Mouse (Mus musculus): ENCODE data around the gene Plekhg1. TPM values are rescaled to one million over a fixed set of nuclear protein-coding genes. Genes with fewer than 3 reads are reported as not detected.

The Plekhg1 gene
- polyA plus RNA-seq, 1 experiment from 2014 or later = 0.05 TPM

- no peak for TF ChIP-seq CTCF (IDR thresholded peaks at IDR 0.05)
- ATAC-seq = no peak
Observed at GRCm38 (mm10) chr10:3793825-3794224, 53.7 kb downstream of the Plekhg1 start.

GRCm38 (mm10) chr10:3799455-3799854 is 59.3 kb downstream of the Plekhg1 start:
- TF ChIP-seq CTCF (IDR thresholded peaks at IDR 0.05) = no peak
- ChIA-PET POLR2A (no interaction called here), CTCF (no interaction called here)
- no peaks in the 10 kb centered on the region for H3K27me3 ChIP-seq
- DNase-seq (ENCODE audit: low read depth, low spot score) (no peak), ATAC-seq (no peak)
- in situ Hi-C loops (cut with MboI; ENCODE audit: low pct_unique_long_range_greater_than_20kb) = no loop called here

More at GRCm38 (mm10) chr10:3793825-3794224, 53.7 kb downstream of the Plekhg1 start:
- POLR2A ChIA-PET = no interaction called here
- CTCF ChIA-PET = no interaction called here
- no peaks in the 10 kb centered on the region for H3K27me3 ChIP-seq
- no peak for DNase-seq (ENCODE audit: low read depth, low spot score)
- in situ Hi-C loops (cut with MboI; ENCODE audit: low pct_unique_long_range_greater_than_20kb) = no loop called here

DNA sequence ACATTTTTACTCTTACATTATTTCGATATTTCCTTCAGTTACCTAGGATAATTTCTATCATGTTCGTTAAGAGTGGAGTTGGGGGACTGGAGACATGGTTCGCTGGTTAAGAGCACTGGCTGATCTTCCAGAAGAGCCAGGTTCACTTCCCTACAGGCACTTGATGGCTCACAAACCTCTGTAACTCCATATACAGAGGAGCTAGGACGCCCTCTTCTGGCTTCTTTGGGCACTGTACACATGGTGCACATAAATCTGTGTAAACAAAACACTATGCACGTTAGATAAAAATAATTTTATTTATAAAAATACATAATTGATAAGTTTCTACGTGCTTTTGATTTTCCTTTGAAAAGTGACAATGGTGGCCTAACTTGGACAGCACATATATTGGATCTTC is 61.1 kb downstream of the Plekhg1 start:
- in situ Hi-C loops (cut with MboI; ENCODE audit: low pct_unique_long_range_greater_than_20kb) = no loop called here
- peak; percentile 13 for TF ChIP-seq CTCF (IDR thresholded peaks at IDR 0.05)
- ChIA-PET CTCF (no interaction called here), POLR2A (no interaction called here)
- H3K27me3 ChIP-seq = peaks cover 3% of the 10 kb centered on the region
- ATAC-seq (no peak), DNase-seq (ENCODE audit: low read depth, low spot score) (no peak)

GRCm38 (mm10) chr10:3805334-3805733 is 65.2 kb downstream of the Plekhg1 start:
- in situ Hi-C loops (cut with MboI; ENCODE audit: low pct_unique_long_range_greater_than_20kb) = no loop called here
- ATAC-seq (no peak), DNase-seq (ENCODE audit: low read depth, low spot score) (no peak)
- POLR2A ChIA-PET = no interaction called here
- peak; percentile 22 for TF ChIP-seq CTCF (IDR thresholded peaks at IDR 0.05)
- peaks cover 12% of the 10 kb centered on the region for H3K27me3 ChIP-seq
- CTCF ChIA-PET = no interaction called here

GRCm38 (mm10) chr10:3807980-3808379 is 67.8 kb downstream of the Plekhg1 start:
- peaks cover 12% of the 10 kb centered on the region for H3K27me3 ChIP-seq
- TF ChIP-seq CTCF (IDR thresholded peaks at IDR 0.05) = no peak
- DNase-seq (ENCODE audit: low read depth, low spot score) (no peak), ATAC-seq (no peak)
- in situ Hi-C loops (cut with MboI; ENCODE audit: low pct_unique_long_range_greater_than_20kb) = no loop called here
- ChIA-PET POLR2A (no interaction called here), CTCF (no interaction called here)

- H3K27me3 ChIP-seq = peaks cover 13% of the 10 kb centered on the region
- no peak for TF ChIP-seq CTCF (IDR thresholded peaks at IDR 0.05)
- ATAC-seq = no peak
- ChIA-PET POLR2A (no interaction called here), CTCF (no interaction called here)
- in situ Hi-C loops (cut with MboI; ENCODE audit: low pct_unique_long_range_greater_than_20kb) = no loop called here
- no peak for DNase-seq (ENCODE audit: low read depth, low spot score)
Observed at GRCm38 (mm10) chr10:3810476-3811273, 70.5 kb downstream of the Plekhg1 start.

DNA sequence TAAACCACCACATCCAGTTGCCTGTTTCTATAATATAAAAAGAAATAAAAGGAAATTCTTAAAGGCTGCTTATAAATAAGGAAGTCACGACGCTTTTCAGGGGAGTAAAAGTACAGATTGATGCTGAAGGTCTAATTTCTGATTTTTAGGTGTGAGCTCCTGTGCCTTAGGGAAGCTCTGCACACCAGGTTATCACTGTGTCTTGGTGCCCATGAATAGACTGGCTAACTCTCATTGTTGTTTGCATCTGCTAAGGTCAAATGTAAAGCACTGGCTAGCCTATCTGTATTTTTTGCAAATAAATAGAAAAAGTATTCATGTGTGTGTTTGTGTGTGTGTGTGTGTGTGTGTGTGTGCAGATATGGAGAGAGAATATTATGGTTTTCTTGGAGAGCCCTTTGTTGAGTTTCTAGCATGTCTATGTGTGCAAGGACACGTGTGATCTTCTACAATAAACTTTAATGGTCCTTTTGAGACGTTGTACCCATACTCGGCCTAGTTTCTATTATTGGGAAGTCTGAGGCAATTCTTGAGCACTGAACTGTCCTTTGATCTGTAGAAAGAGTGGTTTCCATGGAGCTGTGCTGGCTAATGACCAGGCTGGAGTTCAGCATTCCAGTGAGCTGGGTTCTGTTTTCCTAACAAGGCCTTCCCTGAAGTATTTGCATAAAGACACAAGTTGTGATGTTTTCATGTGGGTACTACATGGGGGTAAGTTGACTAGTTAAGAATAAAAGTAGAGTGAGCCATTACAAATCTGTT is 79.0 kb downstream of the Plekhg1 start:
- POLR2A ChIA-PET = no interaction called here
- ATAC-seq (no peak), DNase-seq (ENCODE audit: low read depth, low spot score) (no peak)
- H3K27me3 ChIP-seq = peaks cover 12% of the 10 kb centered on the region
- TF ChIP-seq CTCF (IDR thresholded peaks at IDR 0.05) = no peak
- in situ Hi-C loops (cut with MboI; ENCODE audit: low pct_unique_long_range_greater_than_20kb) = no loop called here
- CTCF ChIA-PET = no interaction called here

GRCm38 (mm10) chr10:3823826-3824225 is 83.7 kb downstream of the Plekhg1 start:
- in situ Hi-C loops (cut with MboI; ENCODE audit: low pct_unique_long_range_greater_than_20kb) = no loop called here
- ChIA-PET POLR2A (no interaction called here), CTCF (no interaction called here)
- ATAC-seq (no peak), DNase-seq (ENCODE audit: low read depth, low spot score) (no peak)
- no peak for TF ChIP-seq CTCF (IDR thresholded peaks at IDR 0.05)
- H3K27me3 ChIP-seq = peaks cover 14% of the 10 kb centered on the region

DNA sequence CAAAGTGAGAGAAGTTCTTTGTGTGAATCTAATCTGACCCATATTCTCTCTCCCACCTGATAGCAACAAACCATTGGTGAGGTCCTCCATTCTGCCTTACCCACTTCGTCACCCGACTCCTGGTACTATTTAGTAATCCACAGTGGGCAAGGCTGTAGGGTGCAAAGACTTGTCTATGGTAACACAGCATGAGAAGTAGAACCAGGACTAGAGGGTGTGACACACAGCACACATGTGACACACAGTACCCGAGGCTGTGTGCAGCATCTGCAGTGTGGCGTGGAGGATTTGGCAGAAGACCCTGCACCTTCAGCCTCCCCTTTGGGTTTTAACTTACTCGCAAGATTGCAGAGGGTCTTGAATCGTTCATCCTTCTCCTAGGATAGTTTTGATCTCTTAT is 85.9 kb downstream of the Plekhg1 start:
- CTCF ChIA-PET = no interaction called here
- DNase-seq (ENCODE audit: low read depth, low spot score) (no peak), ATAC-seq (no peak)
- in situ Hi-C loops (cut with MboI; ENCODE audit: low pct_unique_long_range_greater_than_20kb) = no loop called here
- peaks cover 9% of the 10 kb centered on the region for H3K27me3 ChIP-seq
- POLR2A ChIA-PET = no interaction called here
- no peak for TF ChIP-seq CTCF (IDR thresholded peaks at IDR 0.05)

DNA sequence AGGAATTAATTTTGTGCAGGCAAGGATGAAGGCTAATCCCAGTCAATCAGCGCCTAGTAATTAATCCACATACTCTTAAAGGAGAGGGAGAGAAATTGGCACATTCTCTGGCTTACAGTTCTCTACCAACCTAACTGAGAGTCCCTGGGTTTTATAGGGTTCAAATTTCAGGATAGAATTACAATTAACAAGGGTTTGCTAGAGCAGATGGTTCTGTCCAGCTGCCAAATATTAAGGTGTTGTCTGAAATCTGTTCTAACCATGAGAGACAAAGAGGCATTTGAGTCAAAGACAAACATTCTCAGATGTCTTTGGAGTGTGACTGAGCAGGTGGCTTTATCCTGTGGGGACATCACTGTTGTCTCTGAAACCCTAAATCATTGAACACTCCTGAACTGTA is 87.2 kb downstream of the Plekhg1 start:
- ChIA-PET POLR2A (no interaction called here), CTCF (no interaction called here)
- ATAC-seq (no peak), DNase-seq (ENCODE audit: low read depth, low spot score) (no peak)
- in situ Hi-C loops (cut with MboI; ENCODE audit: low pct_unique_long_range_greater_than_20kb) = no loop called here
- H3K27me3 ChIP-seq = peaks cover 9% of the 10 kb centered on the region
- no peak for TF ChIP-seq CTCF (IDR thresholded peaks at IDR 0.05)

- ATAC-seq = no peak
- in situ Hi-C loops (cut with MboI; ENCODE audit: low pct_unique_long_range_greater_than_20kb) = no loop called here
Observed at GRCm38 (mm10) chr10:3829472-3829871, 89.3 kb downstream of the Plekhg1 start.

More at GRCm38 (mm10) chr10:3829472-3829871, 89.3 kb downstream of the Plekhg1 start:
- no peak for TF ChIP-seq CTCF (IDR thresholded peaks at IDR 0.05)
- CTCF ChIA-PET = no interaction called here
- POLR2A ChIA-PET = no interaction called here
- peaks cover 6% of the 10 kb centered on the region for H3K27me3 ChIP-seq
- no peak for DNase-seq (ENCODE audit: low read depth, low spot score)
